Mouse (Mus musculus): Measurements from ENCODE around the gene Parvg. TPM values are rescaled to one million over a fixed set of nuclear protein-coding genes. Genes with fewer than 3 reads are reported as not detected.
A peak's percentile ranks its signal among the peaks of the same experiment; 100 is the strongest.

The Parvg gene
- polyA plus RNA-seq, 1 experiment from 2014 or later, result 21.6 TPM

DNA sequence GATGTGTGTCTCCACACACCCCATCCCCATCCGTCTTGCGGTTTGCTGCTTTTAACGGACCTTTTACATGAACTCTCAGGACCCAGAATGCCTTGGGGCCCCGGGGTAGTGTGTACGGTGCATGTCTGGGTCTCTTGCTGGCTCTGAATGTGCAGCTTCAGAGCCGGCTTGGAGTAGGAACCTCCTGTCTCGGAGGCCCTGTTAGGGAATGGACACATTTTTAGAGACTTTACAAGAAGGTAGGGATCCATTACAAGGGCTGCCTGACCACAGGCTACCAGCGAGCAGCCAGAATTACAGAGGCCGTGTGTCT, 10.3 kb upstream of the Parvg start:
- H3K27ac ChIP-seq (ENCODE audit: low read length), result peak overlapping the region; percentile 61
- H3K27me3 ChIP-seq (ENCODE audit: control insufficient read depth, insufficient read depth, low read length), result no peaks in the 10 kb centered on the region
- ATAC-seq (replicated peaks; ENCODE audit: extremely low read depth, insufficient read depth, low FRiP score), result peak; percentile 21; the same call in 1 of the 2 replicates
- WGBS, result 44% methylated on average over 9 of the region's 9 CpGs
- H3K4me1 ChIP-seq (ENCODE audit: control insufficient read depth, insufficient read depth, low read length), result peaks cover 27% of the 10 kb centered on the region
- no peak overlapping the region for H3K4me2 ChIP-seq (ENCODE audit: low read depth, low read length)
- no peak overlapping the region for H3K4me3 ChIP-seq (ENCODE audit: low read length)
- H3K9me3 ChIP-seq (replicated peaks; ENCODE audit: control insufficient read depth, low read length), result no peaks in the 10 kb centered on the region
- no peak overlapping the region for H3K9ac ChIP-seq (ENCODE audit: low read length)
- H3K36me3 ChIP-seq (ENCODE audit: control insufficient read depth, insufficient read depth), result no peaks in the 10 kb centered on the region

DNA sequence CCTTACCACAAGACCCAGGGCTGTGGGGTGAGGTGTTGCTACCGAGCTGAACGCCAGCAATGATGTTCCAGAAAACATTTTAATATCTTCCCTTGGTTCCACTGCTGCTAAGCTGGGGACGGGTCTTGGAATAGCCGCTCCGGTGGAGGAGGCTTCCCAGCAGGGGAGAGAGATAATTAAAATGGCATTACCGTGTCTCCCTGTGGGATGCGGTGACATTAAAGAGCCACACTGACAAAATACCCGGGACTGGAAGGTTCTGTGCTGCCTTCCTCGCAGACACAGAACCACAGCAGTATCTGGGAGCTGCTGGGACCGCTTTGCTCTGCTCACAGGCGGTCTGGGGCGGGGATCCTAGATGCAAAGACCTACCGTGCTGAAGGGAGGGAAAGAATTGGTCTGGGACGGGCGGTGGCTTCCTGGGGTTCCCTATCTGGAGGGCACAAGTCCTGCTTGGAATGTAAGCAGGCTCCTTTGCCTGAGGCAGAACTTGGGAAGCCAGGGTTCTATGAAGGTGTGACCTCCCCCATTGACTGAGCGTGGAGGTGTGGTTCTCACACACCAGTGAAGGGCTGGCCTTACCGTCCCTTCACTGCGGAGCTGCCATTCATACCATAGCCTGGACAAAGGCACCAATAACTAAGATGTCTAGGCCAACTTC, 9.3 kb upstream of the Parvg start:
- Histone ChIP-seq H3K27ac (ENCODE audit: low read length) (peak overlapping the region; percentile 61), H3K27me3 (ENCODE audit: control insufficient read depth, insufficient read depth, low read length) (no peaks in the 10 kb centered on the region), H3K36me3 (ENCODE audit: control insufficient read depth, insufficient read depth) (no peaks in the 10 kb centered on the region), H3K4me2 (ENCODE audit: low read depth, low read length) (no peak overlapping the region), H3K9ac (ENCODE audit: low read length) (no peak overlapping the region), H3K4me1 (ENCODE audit: control insufficient read depth, insufficient read depth, low read length) (peaks cover 27% of the 10 kb centered on the region), H3K9me3 (replicated peaks; ENCODE audit: control insufficient read depth, low read length) (no peaks in the 10 kb centered on the region), H3K4me3 (ENCODE audit: low read length) (no peak overlapping the region)
- WGBS, result 57% methylated on average over 18 of the region's 18 CpGs
- no peak for ATAC-seq (replicated peaks; ENCODE audit: extremely low read depth, insufficient read depth, low FRiP score)

- 62% methylated on average over 15 of the region's 15 CpGs for WGBS
- Histone ChIP-seq H3K4me1 (ENCODE audit: control insufficient read depth, insufficient read depth, low read length) (peaks cover 22% of the 10 kb centered on the region), H3K4me2 (ENCODE audit: low read depth, low read length) (no peak overlapping the region), H3K9me3 (replicated peaks; ENCODE audit: control insufficient read depth, low read length) (no peaks in the 10 kb centered on the region), H3K27me3 (ENCODE audit: control insufficient read depth, insufficient read depth, low read length) (no peaks in the 10 kb centered on the region), H3K27ac (ENCODE audit: low read length) (no peak overlapping the region; the same call in 1 of the 2 replicates), H3K9ac (ENCODE audit: low read length) (no peak overlapping the region), H3K36me3 (ENCODE audit: control insufficient read depth, insufficient read depth) (no peaks in the 10 kb centered on the region), H3K4me3 (ENCODE audit: low read length) (no peak overlapping the region)
- no peak for ATAC-seq (replicated peaks; ENCODE audit: extremely low read depth, insufficient read depth, low FRiP score)
These were observed 8.4 kb upstream of the Parvg start for GRCm38 (mm10) chr15:84315276-84316046.

GRCm38 (mm10) chr15:84319393-84319792, 4.4 kb upstream of the Parvg start:
- Histone ChIP-seq H3K4me1 (ENCODE audit: control insufficient read depth, insufficient read depth, low read length) (no peaks in the 10 kb centered on the region), H3K9me3 (replicated peaks; ENCODE audit: control insufficient read depth, low read length) (no peaks in the 10 kb centered on the region), H3K27me3 (ENCODE audit: control insufficient read depth, insufficient read depth, low read length) (no peaks in the 10 kb centered on the region), H3K4me3 (ENCODE audit: low read length) (no peak overlapping the region), H3K9ac (ENCODE audit: low read length) (no peak overlapping the region), H3K36me3 (ENCODE audit: control insufficient read depth, insufficient read depth) (no peaks in the 10 kb centered on the region), H3K4me2 (ENCODE audit: low read depth, low read length) (no peak overlapping the region), H3K27ac (ENCODE audit: low read length) (no peak overlapping the region)
- ATAC-seq (replicated peaks; ENCODE audit: extremely low read depth, insufficient read depth, low FRiP score), result no peak
- 81% methylated on average over 4 of the region's 4 CpGs for WGBS

GRCm38 (mm10) chr15:84321544-84322174, 2.2 kb upstream of the Parvg start:
- 63% methylated on average over 8 of the region's 8 CpGs for WGBS
- Histone ChIP-seq H3K4me3 (ENCODE audit: low read length) (no peak overlapping the region), H3K4me1 (ENCODE audit: control insufficient read depth, insufficient read depth, low read length) (no peaks in the 10 kb centered on the region), H3K9ac (ENCODE audit: low read length) (no peak overlapping the region), H3K27ac (ENCODE audit: low read length) (no peak overlapping the region), H3K9me3 (replicated peaks; ENCODE audit: control insufficient read depth, low read length) (no peaks in the 10 kb centered on the region), H3K27me3 (ENCODE audit: control insufficient read depth, insufficient read depth, low read length) (peaks cover 3% of the 10 kb centered on the region; the same call in 1 of the 2 replicates), H3K36me3 (ENCODE audit: control insufficient read depth, insufficient read depth) (no peaks in the 10 kb centered on the region), H3K4me2 (ENCODE audit: low read depth, low read length) (no peak overlapping the region)
- no peak for ATAC-seq (replicated peaks; ENCODE audit: extremely low read depth, insufficient read depth, low FRiP score)

DNA sequence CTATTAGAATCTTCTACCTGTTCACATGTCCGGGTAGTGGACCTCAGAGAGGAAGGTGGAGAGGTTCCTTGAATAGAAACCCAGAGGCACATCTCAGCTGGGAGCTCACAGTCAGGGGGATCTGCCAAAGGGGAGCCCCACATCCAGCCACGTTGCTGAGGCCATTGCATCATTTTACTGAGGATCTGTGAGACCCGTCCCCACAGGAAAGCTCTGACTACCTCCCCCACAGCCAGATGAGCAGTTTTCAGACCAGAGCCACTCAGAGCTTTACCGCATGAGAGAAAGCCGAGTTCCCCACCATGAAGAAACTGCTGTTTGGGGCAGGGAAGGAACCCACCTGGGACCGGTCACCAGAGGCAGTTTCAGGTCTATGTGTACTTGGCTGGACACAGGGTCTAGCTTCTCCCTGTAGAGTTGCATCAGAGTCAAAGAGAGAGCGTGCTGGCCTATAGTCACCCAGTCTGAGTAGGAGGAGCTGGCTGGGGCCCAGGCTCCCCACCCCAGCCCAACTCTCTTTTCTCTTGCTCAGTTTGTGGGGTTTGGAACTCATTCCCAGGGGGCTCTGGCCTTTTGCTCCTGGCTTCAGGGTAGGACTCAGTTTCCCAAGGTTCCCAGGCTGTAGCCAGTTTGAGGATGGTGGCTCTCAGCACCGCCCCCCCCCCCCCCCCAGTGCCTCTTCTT, 1.2 kb downstream of the Parvg start:
- Histone ChIP-seq H3K36me3 (ENCODE audit: control insufficient read depth, insufficient read depth) (no peaks in the 10 kb centered on the region), H3K27ac (ENCODE audit: low read length) (peak overlapping the region; percentile 57; the same call in 1 of the 2 replicates), H3K27me3 (ENCODE audit: control insufficient read depth, insufficient read depth, low read length) (peaks cover 3% of the 10 kb centered on the region; the same call in 1 of the 2 replicates), H3K9ac (ENCODE audit: low read length) (peak overlapping the region; percentile 60), H3K4me3 (ENCODE audit: low read length) (peak overlapping the region; percentile 46), H3K4me2 (ENCODE audit: low read depth, low read length) (peak overlapping the region; percentile 40), H3K9me3 (replicated peaks; ENCODE audit: control insufficient read depth, low read length) (no peaks in the 10 kb centered on the region), H3K4me1 (ENCODE audit: control insufficient read depth, insufficient read depth, low read length) (no peaks in the 10 kb centered on the region)
- no peak for ATAC-seq (replicated peaks; ENCODE audit: extremely low read depth, insufficient read depth, low FRiP score)
- 49% methylated on average over 8 of the region's 8 CpGs for WGBS

GRCm38 (mm10) chr15:84325736-84326135, 1.9 kb downstream of the Parvg start:
- Histone ChIP-seq H3K27me3 (ENCODE audit: control insufficient read depth, insufficient read depth, low read length) (peaks cover 3% of the 10 kb centered on the region; the same call in 1 of the 2 replicates), H3K4me3 (ENCODE audit: low read length) (peak overlapping the region; percentile 46), H3K9ac (ENCODE audit: low read length) (0 out of 2 replicates have a peak overlapping the region, but pooled peaks have one; percentile 60), H3K9me3 (replicated peaks; ENCODE audit: control insufficient read depth, low read length) (no peaks in the 10 kb centered on the region), H3K27ac (ENCODE audit: low read length) (no peak overlapping the region), H3K4me1 (ENCODE audit: control insufficient read depth, insufficient read depth, low read length) (0 out of 2 replicates have a peak, but pooled peaks cover under 1% of the 10 kb centered on the region), H3K4me2 (ENCODE audit: low read depth, low read length) (peak overlapping the region; percentile 40), H3K36me3 (ENCODE audit: control insufficient read depth, insufficient read depth) (no peaks in the 10 kb centered on the region)
- 46% methylated on average over 12 of the region's 12 CpGs for WGBS
- no peak for ATAC-seq (replicated peaks; ENCODE audit: extremely low read depth, insufficient read depth, low FRiP score)

- Histone ChIP-seq H3K4me2 (ENCODE audit: low read depth, low read length) (no peak overlapping the region), H3K27ac (ENCODE audit: low read length) (no peak overlapping the region), H3K27me3 (ENCODE audit: control insufficient read depth, insufficient read depth, low read length) (peaks cover 3% of the 10 kb centered on the region; the same call in 1 of the 2 replicates), H3K9me3 (replicated peaks; ENCODE audit: control insufficient read depth, low read length) (no peaks in the 10 kb centered on the region), H3K4me3 (ENCODE audit: low read length) (no peak overlapping the region), H3K36me3 (ENCODE audit: control insufficient read depth, insufficient read depth) (no peaks in the 10 kb centered on the region), H3K4me1 (ENCODE audit: control insufficient read depth, insufficient read depth, low read length) (0 out of 2 replicates have a peak, but pooled peaks cover 5% of the 10 kb centered on the region), H3K9ac (ENCODE audit: low read length) (no peak overlapping the region)
- ATAC-seq (replicated peaks; ENCODE audit: extremely low read depth, insufficient read depth, low FRiP score), result no peak
- WGBS, result 70% methylated on average over 10 of the region's 10 CpGs
These were observed 5.0 kb downstream of the Parvg start for GRCm38 (mm10) chr15:84328870-84329269.
